8 mouse cellular contexts compared by ENCODE assay signal in the genomic region with DNA sequence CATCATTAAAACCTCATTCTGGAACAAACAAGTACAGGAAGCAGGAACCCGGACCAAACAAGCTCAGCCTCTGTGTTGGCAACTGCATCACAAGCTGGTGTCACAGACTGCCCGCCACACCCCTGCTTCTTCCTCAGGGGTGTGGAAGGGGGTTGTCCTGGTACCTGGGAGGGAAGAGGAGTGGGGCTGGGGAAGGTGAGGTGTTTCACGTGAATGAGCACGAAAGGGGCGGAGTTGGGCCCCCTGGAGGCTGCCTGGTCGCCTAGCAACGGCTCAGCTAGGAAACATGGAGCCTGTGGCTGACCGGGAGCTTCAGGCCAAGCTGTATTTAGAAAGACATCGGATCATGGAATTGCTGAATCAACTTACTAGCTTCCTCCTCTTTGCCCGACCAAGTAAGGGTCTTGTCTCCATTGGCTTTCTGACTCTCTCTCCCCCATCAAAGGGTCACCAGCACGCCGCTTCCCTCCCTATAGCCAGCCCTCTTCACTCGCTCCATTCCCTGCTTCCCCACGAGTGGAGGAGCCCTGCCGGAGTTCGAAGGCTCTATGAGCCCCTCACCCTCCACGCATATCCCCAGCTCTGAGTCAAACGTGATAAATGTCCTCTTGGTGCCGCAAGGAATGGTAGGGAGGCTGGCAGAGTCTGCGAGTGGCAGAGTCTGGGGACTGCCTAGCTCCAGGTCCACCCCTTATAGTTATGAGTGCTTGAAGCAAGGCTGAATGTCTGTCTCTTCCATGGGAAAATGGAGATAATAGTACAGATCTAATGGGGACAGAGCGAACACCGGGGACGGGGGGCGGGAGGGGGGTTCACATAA. TPM values are rescaled to one million over a fixed set of nuclear protein-coding genes. Genes with fewer than 3 reads are reported as not detected.
DNase-seq lines count a peak whose midpoint lies in the region; ATAC-seq lines count a peak whose summit lies in the region.

Efcab10 (plus strand) TSS at position 51 of the 820 bp plus-strand sequence.

- H3K36me3 ChIP-seq in embryonic facial prominence, embryonic 14.5 days (ENCODE audit: control insufficient read depth, insufficient read depth, low read length), result no peaks in the 10 kb centered on the region
- H3K36me3 ChIP-seq in intestine, embryonic 16.5 days (ENCODE audit: control insufficient read depth, insufficient read depth, low read length), result no peaks in the 10 kb centered on the region
- H3K36me3 ChIP-seq in neural tube, embryonic 15.5 days, result no peaks in the 10 kb centered on the region

- no peaks in the 10 kb centered on the region for H3K27me3 ChIP-seq in embryonic facial prominence, embryonic 14.5 days (replicated peaks; ENCODE audit: control insufficient read depth, insufficient read depth, low read length)
- no peaks in the 10 kb centered on the region for H3K27me3 ChIP-seq in intestine, embryonic 16.5 days (replicated peaks; ENCODE audit: control insufficient read depth, insufficient read depth, low read length)
- no peaks in the 10 kb centered on the region for H3K27me3 ChIP-seq in neural tube, embryonic 15.5 days (replicated peaks)

- 15% methylated on average over 22 of the region's 24 CpGs for WGBS in embryonic facial prominence, embryonic 14.5 days
- WGBS in intestine, embryonic 16.5 days, result 13% methylated on average over 24 of the region's 24 CpGs
- 3% methylated on average over 24 of the region's 24 CpGs for WGBS in neural tube, embryonic 15.5 days

- no peaks in the 10 kb centered on the region for H3K9me3 ChIP-seq in embryonic facial prominence, embryonic 14.5 days (ENCODE audit: control insufficient read depth, low read length)
- H3K9me3 ChIP-seq in intestine, embryonic 16.5 days (ENCODE audit: control insufficient read depth, low read length), result no peaks in the 10 kb centered on the region
- no peaks in the 10 kb centered on the region for H3K9me3 ChIP-seq in neural tube, embryonic 15.5 days (replicated peaks)

- intact Hi-C loops in left cerebral cortex, postnatal 36 days (cut with DNase I), result no loop called here

- ATAC-seq in embryonic facial prominence, embryonic 14.5 days (ENCODE audit: low read depth), result peak; percentile 84
- no peak for ATAC-seq in intestine, embryonic 16.5 days
- ATAC-seq in neural tube, embryonic 15.5 days (ENCODE audit: low FRiP score), result peak; percentile 90
- no peak for ATAC-seq in inflammation-experienced regulatory T-cells, adult 6 months

- H3K4me1 ChIP-seq in embryonic facial prominence, embryonic 14.5 days (ENCODE audit: control insufficient read depth, insufficient read depth, low read length), result no peaks in the 10 kb centered on the region
- H3K4me1 ChIP-seq in intestine, embryonic 16.5 days (ENCODE audit: control insufficient read depth, insufficient read depth, low read length), result peaks cover 5% of the 10 kb centered on the region; the same call in 1 of the 2 replicates
- H3K4me1 ChIP-seq in neural tube, embryonic 15.5 days, result peaks cover 13% of the 10 kb centered on the region

- H3K9ac ChIP-seq in embryonic facial prominence, embryonic 14.5 days (ENCODE audit: low read depth, low read length), result peak within 1 kb of the TSS; percentile 45
- 0 out of 2 replicates have a peak within 1 kb of the TSS, but pooled peaks have one; percentile 41 for H3K9ac ChIP-seq in intestine, embryonic 16.5 days (ENCODE audit: low read depth, low read length)
- peak within 1 kb of the TSS; percentile 40 for H3K9ac ChIP-seq in neural tube, embryonic 15.5 days (replicated peaks)

- no peak within 1 kb of the TSS for H3K27ac ChIP-seq in embryonic facial prominence, embryonic 14.5 days (replicated peaks; ENCODE audit: low read depth, low read length)
- H3K27ac ChIP-seq in intestine, embryonic 16.5 days (ENCODE audit: low read length), result no peak within 1 kb of the TSS
- H3K27ac ChIP-seq in neural tube, embryonic 15.5 days (replicated peaks), result peak within 1 kb of the TSS; percentile 82

- peak within 1 kb of the TSS; percentile 47 for H3K4me2 ChIP-seq in embryonic facial prominence, embryonic 14.5 days (ENCODE audit: low read depth, low read length)
- H3K4me2 ChIP-seq in intestine, embryonic 16.5 days (ENCODE audit: low read depth, low read length), result peak within 1 kb of the TSS; percentile 47
- H3K4me2 ChIP-seq in neural tube, embryonic 15.5 days, result peak within 1 kb of the TSS; percentile 65

- DNase-seq in left cerebral cortex, adult 18-20 months (ENCODE audit: low spot score in 2 of 2), result peak; percentile 57 to 61
- no peak for DNase-seq in left cerebral cortex, adult 11 months (ENCODE audit: low spot score)
- peak; percentile 65 for DNase-seq in embryonic facial prominence, embryonic 14.5 days (ENCODE audit: low spot score)
- DNase-seq in left cerebral cortex, postnatal 36 days (ENCODE audit: low spot score in 2 of 2), result peak; percentile 58 to 70
- DNase-seq in cerebellum, adult 9-10 months, result no peak

- peak within 1 kb of the TSS; percentile 19 for H3K4me3 ChIP-seq in embryonic facial prominence, embryonic 14.5 days (ENCODE audit: low read depth, low read length)
- H3K4me3 ChIP-seq in intestine, embryonic 16.5 days (ENCODE audit: low read length), result peak within 1 kb of the TSS; percentile 20; the same call in 1 of the 2 replicates
- H3K4me3 ChIP-seq in neural tube, embryonic 15.5 days (replicated peaks), result peak within 1 kb of the TSS; percentile 37

RNA-seq across cellular contexts. Expression of gene Efcab10, which starts in this region (rescaled TPM):
- 1 to 10 TPM; 3.3 to 4.3 TPM for total RNA-seq in left cerebral cortex, adult 18-20 months (2021)
- polyA plus RNA-seq in embryonic facial prominence, embryonic 14.5 days (2014; fragmentation: Nextera tagmentation; extraction: Ambion mirVana), result 2.5 and 5.0 TPM in 2 replicates
- polyA plus RNA-seq in intestine, embryonic 16.5 days (2015; fragmentation: Nextera tagmentation; extraction: Ambion mirVana), result not detected in 2 replicates
- total RNA-seq in left cerebral cortex, postnatal 36 days (2021), result 1 to 10 TPM; 2.6 to 2.9 TPM
- 2.5 and 3.1 TPM in 2 replicates for polyA plus RNA-seq in neural tube, embryonic 15.5 days (2015; fragmentation: Nextera tagmentation; extraction: Ambion mirVana)
- not detected for polyA plus RNA-seq in inflammation-experienced regulatory T-cells, adult 6 months (2017; shearing (Covaris generic))

Comparison
In these comparisons a context has a peak if more than half of its experiments do, and no peak if none do; other contexts are left out.
1. DNase-seq: peak in left cerebral cortex, adult 18-20 months (2 of 2), embryonic facial prominence, embryonic 14.5 days (single experiment) and left cerebral cortex, postnatal 36 days (2 of 2); none in left cerebral cortex, adult 11 months (single experiment) and cerebellum, adult 9-10 months (single experiment).
2. ATAC-seq: peak in embryonic facial prominence, embryonic 14.5 days (single experiment) and neural tube, embryonic 15.5 days (single experiment); none in intestine, embryonic 16.5 days (single experiment) and inflammation-experienced regulatory T-cells, adult 6 months (single experiment).
3. Peak in every context shown above with its lines, with median percentiles within 50 percentile points of each other: H3K4me2 ChIP-seq, H3K4me3 ChIP-seq and H3K9ac ChIP-seq.